Mouse (Mus musculus): ENCODE data around the gene Retreg1. TPM values are rescaled to one million over a fixed set of nuclear protein-coding genes. Genes with fewer than 3 reads are reported as not detected.
A peak's percentile ranks its signal among the peaks of the same experiment; 100 is the strongest.

Gene Retreg1
- total RNA-seq (2012; rRNA removed) (15.3 and 19.0 TPM in 2 replicates), total RNA-seq (2014; rRNA removed) (28.7 and 32.1 TPM in 2 replicates), polyA plus RNA-seq (2012; ENCODE audit: insufficient read length, low read depth) (17.3 and 17.5 TPM in 2 replicates)

DNA sequence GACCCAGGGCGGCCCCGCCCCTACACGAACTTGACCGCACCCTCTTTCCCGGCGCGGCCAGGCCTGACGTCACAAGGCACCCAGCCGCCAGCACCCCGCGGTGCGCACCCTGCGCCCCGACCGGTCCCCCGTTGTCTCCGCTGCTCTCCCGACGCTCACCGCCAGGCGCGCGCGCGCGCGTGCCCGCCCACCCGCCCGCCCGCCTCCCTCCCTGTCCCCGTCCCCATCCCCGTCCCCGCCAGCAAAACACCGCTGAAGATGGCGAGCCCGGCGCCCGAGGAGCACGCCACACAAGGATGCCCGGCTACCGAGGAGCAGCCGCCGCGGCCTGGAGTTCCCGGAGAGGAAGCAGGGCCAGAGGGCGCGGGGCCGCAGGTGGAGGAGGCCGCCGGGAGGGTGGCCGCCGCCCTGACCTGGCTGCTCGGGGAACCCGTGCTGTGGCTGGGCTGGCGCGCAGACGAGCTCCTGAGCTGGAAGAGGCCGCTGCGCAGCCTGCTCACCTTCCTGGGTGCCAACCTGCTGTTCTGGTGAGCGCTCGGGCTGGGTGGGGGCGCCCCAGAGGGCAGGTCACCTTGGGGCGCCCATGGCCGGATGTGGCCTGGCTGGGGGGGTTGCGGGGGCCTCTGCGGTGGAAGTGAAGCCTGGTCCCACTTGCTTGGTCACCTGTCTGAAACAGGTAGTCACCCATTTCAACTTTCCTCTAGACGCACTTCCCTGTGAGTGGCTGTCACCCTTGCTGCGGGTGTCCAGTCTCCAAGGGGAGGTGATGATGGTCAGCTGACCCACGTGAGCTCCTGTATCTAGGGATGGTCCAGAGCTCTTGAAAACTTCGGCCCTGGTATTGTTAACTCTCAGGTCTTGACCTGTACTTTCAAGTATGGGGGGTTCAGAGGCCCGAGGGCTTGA lies at the start of gene Retreg1:
Gene Retreg1 (plus strand): TSS at position 95 of the 906 bp plus-strand sequence.
- Histone ChIP-seq H3K9ac (ENCODE audit: insufficient read depth, low read depth) (peak within 1 kb of the TSS; percentile 78), H3K27ac (ENCODE audit: insufficient read depth, low read depth) (0 out of 2 replicates have a peak within 1 kb of the TSS, but pooled peaks have one; percentile 8)
- dilution Hi-C loops (cut with MboI; ENCODE audit: extremely low pct_ligation_motif_present, extremely low pct_unique_long_range_greater_than_20kb, low sequenced_read_pairs): no loop called here

GRCm38 (mm10) chr15:25794123-25794522 lies 48.9 kb upstream of the Retreg1 start:
- no peak for DNase-seq (ENCODE audit: extremely low read depth)
- no peaks in the 10 kb centered on the region for H3K79me2 ChIP-seq (replicated peaks; ENCODE audit: control insufficient read depth, extremely low read depth, insufficient read depth, poor library complexity, severe bottlenecking)
- no peaks in the 10 kb centered on the region for H3K9me3 ChIP-seq (replicated peaks; ENCODE audit: low read length)
- in situ Hi-C loops (cut with MboI; ENCODE audit: low pct_ligation_motif_present, low pct_unique_long_range_greater_than_20kb, low sequenced_read_pairs): no loop called here
- dilution Hi-C loops (cut with MboI; ENCODE audit: extremely low pct_ligation_motif_present, extremely low pct_unique_long_range_greater_than_20kb, low sequenced_read_pairs): no loop called here
- no peak overlapping the region for H3K27ac ChIP-seq (ENCODE audit: insufficient read depth, low read depth)
- H3K27me3 ChIP-seq (replicated peaks): no peaks in the 10 kb centered on the region
- H3K9ac ChIP-seq (ENCODE audit: insufficient read depth, low read depth): no peak overlapping the region
- no peak overlapping the region for H3K4me3 ChIP-seq (replicated peaks in 1 of 3; ENCODE audit: low read depth in 2 of 3, low read length in 2 of 3, poor library complexity in 1 of 3)
- peaks cover 3 to 85% of the 10 kb centered on the region in 2 experiments for H3K36me3 ChIP-seq (replicated peaks in 1 of 2; ENCODE audit: control insufficient read depth in 1 of 2, insufficient read depth in 1 of 2, low read length in 1 of 2)
- H3K4me2 ChIP-seq (ENCODE audit: insufficient read depth, low read depth, poor library complexity, severe bottlenecking): no peak overlapping the region
- peaks cover 0 to 8% of the 10 kb centered on the region in 2 experiments; a peak in 1 of 4 replicates for H3K4me1 ChIP-seq (ENCODE audit: control insufficient read depth in 1 of 2, insufficient read depth in 2 of 2)
- TF ChIP-seq ELF1 (IDR thresholded peaks at IDR 0.05; ENCODE audit: low read depth, low read length) (no peak), CTCF (conservative IDR thresholded peaks at IDR 0.05 in 1 of 2, IDR thresholded peaks at IDR 0.05 in 1 of 2; ENCODE audit: low read depth in 2 of 2, low read length in 2 of 2) (no peak), CHD1 (IDR thresholded peaks at IDR 0.05; ENCODE audit: low read depth, low read length) (no peak), ZC3H11A (IDR thresholded peaks at IDR 0.05; ENCODE audit: low read depth, low read length) (no peak), SIN3A (IDR thresholded peaks at IDR 0.05; ENCODE audit: low read length) (no peak)

More for the DNA sequence above, at the start of gene Retreg1:
- in situ Hi-C loops (cut with MboI; ENCODE audit: low pct_ligation_motif_present, low pct_unique_long_range_greater_than_20kb, low sequenced_read_pairs): no loop called here
- Histone ChIP-seq H3K27me3 (replicated peaks) (no peaks in the 10 kb centered on the region), H3K4me1 (ENCODE audit: control insufficient read depth in 1 of 2, insufficient read depth in 2 of 2) (peaks cover 4 to 26% of the 10 kb centered on the region in 2 experiments; a peak in 3 of 4 replicates), H3K9me3 (replicated peaks; ENCODE audit: low read length) (peaks cover 2% of the 10 kb centered on the region), H3K36me3 (replicated peaks in 1 of 2; ENCODE audit: control insufficient read depth in 1 of 2, insufficient read depth in 1 of 2, low read length in 1 of 2) (peaks cover 0 to 7% of the 10 kb centered on the region in 2 experiments), H3K79me2 (replicated peaks; ENCODE audit: control insufficient read depth, extremely low read depth, insufficient read depth, poor library complexity, severe bottlenecking) (no peaks in the 10 kb centered on the region), H3K4me3 (replicated peaks in 1 of 3; ENCODE audit: low read depth in 2 of 3, low read length in 2 of 3, poor library complexity in 1 of 3) (peak within 1 kb of the TSS; percentile 67 to 89 (median 76)), H3K4me2 (ENCODE audit: insufficient read depth, low read depth, poor library complexity, severe bottlenecking) (peak within 1 kb of the TSS; percentile 73)
- TF ChIP-seq TCF12 (IDR thresholded peaks at IDR 0.05; ENCODE audit: low read depth, low read length) (peak; percentile 18; the same call in 1 of the 2 replicates), BHLHE40 (IDR thresholded peaks at IDR 0.05; ENCODE audit: low read depth, low read length) (peak; percentile 71), USF1 (IDR thresholded peaks at IDR 0.05; ENCODE audit: low read depth, low read length) (peak; percentile 25; the same call in 1 of the 2 replicates), ZMIZ1 (IDR thresholded peaks at IDR 0.05; ENCODE audit: low read depth, low read length) (no peak)
- DNase-seq (ENCODE audit: extremely low read depth): peak; percentile 63

GRCm38 (mm10) chr15:25795496-25795895 lies 47.5 kb upstream of the Retreg1 start:
- Histone ChIP-seq H3K36me3 (replicated peaks in 1 of 2; ENCODE audit: control insufficient read depth in 1 of 2, insufficient read depth in 1 of 2, low read length in 1 of 2) (peaks cover 8 to 83% of the 10 kb centered on the region in 2 experiments), H3K9me3 (replicated peaks; ENCODE audit: low read length) (no peaks in the 10 kb centered on the region), H3K27me3 (replicated peaks) (no peaks in the 10 kb centered on the region), H3K9ac (ENCODE audit: insufficient read depth, low read depth) (no peak overlapping the region), H3K4me1 (ENCODE audit: control insufficient read depth in 1 of 2, insufficient read depth in 2 of 2) (0 out of 4 replicates have a peak, but pooled peaks cover 0 to 4% of the 10 kb centered on the region in 2 experiments), H3K4me2 (ENCODE audit: insufficient read depth, low read depth, poor library complexity, severe bottlenecking) (no peak overlapping the region), H3K4me3 (replicated peaks in 1 of 3; ENCODE audit: low read depth in 2 of 3, low read length in 2 of 3, poor library complexity in 1 of 3) (no peak overlapping the region), H3K79me2 (replicated peaks; ENCODE audit: control insufficient read depth, extremely low read depth, insufficient read depth, poor library complexity, severe bottlenecking) (no peaks in the 10 kb centered on the region), H3K27ac (ENCODE audit: insufficient read depth, low read depth) (no peak overlapping the region)
- TF ChIP-seq TCF12 (IDR thresholded peaks at IDR 0.05; ENCODE audit: low read depth, low read length) (no peak), UBTF (IDR thresholded peaks at IDR 0.05; ENCODE audit: low read depth, low read length) (no peak), IRF4 (IDR thresholded peaks at IDR 0.05; ENCODE audit: low read depth, low read length) (no peak), POLR2A (IDR thresholded peaks at IDR 0.05; ENCODE audit: low read depth, low read length) (no peak), MEF2A (IDR thresholded peaks at IDR 0.05; ENCODE audit: borderline replicate concordance, low read depth, low read length) (no peak), MXI1 (IDR thresholded peaks at IDR 0.05; ENCODE audit: low read depth, low read length) (no peak), HCFC1 (IDR thresholded peaks at IDR 0.05; ENCODE audit: low read depth, low read length) (no peak)
- dilution Hi-C loops (cut with MboI; ENCODE audit: extremely low pct_ligation_motif_present, extremely low pct_unique_long_range_greater_than_20kb, low sequenced_read_pairs) (no loop called here), in situ Hi-C loops (cut with MboI; ENCODE audit: low pct_ligation_motif_present, low pct_unique_long_range_greater_than_20kb, low sequenced_read_pairs) (no loop called here)
- DNase-seq (ENCODE audit: extremely low read depth): no peak
